Comparison of ENCODE assay signal across 8 mouse cellular contexts in the genomic region with DNA sequence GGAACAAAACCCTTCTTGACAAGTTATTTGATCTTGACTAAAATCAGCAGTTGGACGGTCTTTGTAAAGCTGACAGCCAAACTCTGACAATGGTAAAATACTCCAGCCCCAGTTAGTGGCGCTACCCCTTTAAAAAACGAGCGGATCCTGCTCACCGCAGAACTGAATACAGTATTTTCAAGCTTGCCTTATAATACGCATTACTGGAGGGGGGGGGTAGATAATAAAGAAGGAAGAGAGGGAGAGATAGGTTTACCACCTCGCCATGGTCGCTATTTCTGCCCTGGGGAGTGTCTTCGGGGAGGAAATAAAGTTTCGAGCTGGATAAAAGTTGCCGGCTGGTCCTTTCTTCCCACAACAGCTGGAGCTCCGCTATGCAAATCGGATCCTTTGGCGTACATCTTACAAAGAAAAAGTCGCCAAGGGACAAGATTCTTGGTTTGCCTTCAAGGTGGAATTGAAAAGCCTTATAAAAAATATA. TPM values are rescaled to one million over a fixed set of nuclear protein-coding genes. Genes with fewer than 3 reads are reported as not detected.
DNase-seq lines count a peak whose midpoint lies in the region; ATAC-seq and TF ChIP-seq lines count a peak whose summit lies in the region.

No protein-coding gene starts in this region.

- H3K27ac ChIP-seq in testis, adult 2 months (ENCODE audit: control insufficient read depth, insufficient read depth, low read depth, low read length) = peak overlapping the region; percentile 84
- peak overlapping the region; percentile 43 for H3K27ac ChIP-seq in intestine, postnatal 0 days (ENCODE audit: low read depth, low read length)
- no peak overlapping the region for H3K27ac ChIP-seq in liver, embryonic 14.5 days

- peaks cover 2% of the 10 kb centered on the region; the same call in 1 of the 2 replicates for H3K27me3 ChIP-seq in testis, adult 2 months (ENCODE audit: control insufficient read depth, insufficient read depth, low read length)
- H3K27me3 ChIP-seq in intestine, postnatal 0 days (replicated peaks; ENCODE audit: control insufficient read depth, insufficient read depth, low read length) = no peaks in the 10 kb centered on the region
- H3K27me3 ChIP-seq in liver, embryonic 14.5 days (ENCODE audit: control insufficient read depth, insufficient read depth, low read length) = peaks cover 22% of the 10 kb centered on the region

- no peak for TF ChIP-seq EP300 in liver, embryonic 14.5 days (IDR thresholded peaks at IDR 0.05; ENCODE audit: low read depth)

- WGBS in intestine, postnatal 0 days = under 1% methylated on average over 15 of the region's 15 CpGs
- WGBS in liver, embryonic 14.5 days (ENCODE audit: insufficient replicate concordance) = under 1% methylated on average over 15 of the region's 15 CpGs

- no peak for TF ChIP-seq POLR2A in testis, adult 2 months (IDR thresholded peaks at IDR 0.05; ENCODE audit: control insufficient read depth, low read depth, low read length)

- peak overlapping the region; percentile 48 for H3K9ac ChIP-seq in intestine, postnatal 0 days (ENCODE audit: low read depth, low read length)
- 0 out of 2 replicates have a peak overlapping the region, but pooled peaks have one; percentile 46 for H3K9ac ChIP-seq in liver, embryonic 14.5 days (replicated peaks)

- H3K36me3 ChIP-seq in testis, adult 2 months (ENCODE audit: control insufficient read depth, insufficient read depth, low read length) = no peaks in the 10 kb centered on the region
- H3K36me3 ChIP-seq in intestine, postnatal 0 days (ENCODE audit: control insufficient read depth, insufficient read depth) = peaks cover 7% of the 10 kb centered on the region; the same call in 1 of the 2 replicates
- no peaks in the 10 kb centered on the region for H3K36me3 ChIP-seq in liver, embryonic 14.5 days (replicated peaks; ENCODE audit: control insufficient read depth, insufficient read depth, low read depth)

- H3K4me2 ChIP-seq in intestine, postnatal 0 days (replicated peaks; ENCODE audit: low read depth) = peak overlapping the region; percentile 90
- peak overlapping the region; percentile 72 for H3K4me2 ChIP-seq in liver, embryonic 14.5 days (ENCODE audit: low read depth)

- no peak for DNase-seq in testis, postnatal 14 days (ENCODE audit: low spot score)
- peak; percentile 24 to 53 for DNase-seq in cerebellum, postnatal 36 days
- DNase-seq in heart, adult 18-20 months = peak; percentile 71 to 82
- DNase-seq in liver, embryonic 14.5 days (ENCODE audit: low read depth in 3 of 3, low spot score in 3 of 3) = no peak
- DNase-seq in naive thymus-derived CD4-positive, alpha-beta T cell, adult 2 months (ENCODE audit: low read depth) = peak; percentile 84
- DNase-seq in thymus, postnatal 0 days (ENCODE audit: low spot score) = peak; percentile 67

- peak overlapping the region; percentile 88 for H3K4me3 ChIP-seq in testis, adult 2 months (ENCODE audit: control insufficient read depth, low read depth, low read length)
- peak overlapping the region; percentile 69 for H3K4me3 ChIP-seq in intestine, postnatal 0 days (ENCODE audit: low read depth, low read length)
- peak overlapping the region; percentile 56 to 59 for H3K4me3 ChIP-seq in liver, embryonic 14.5 days (ENCODE audit: insufficient read depth in 1 of 2, low read depth in 2 of 2, low read length in 2 of 2)

- ATAC-seq in intestine, postnatal 0 days = no peak
- no peak for ATAC-seq in liver, embryonic 14.5 days (ENCODE audit: insufficient read depth)

- TF ChIP-seq CTCF in testis, adult 2 months (IDR thresholded peaks at IDR 0.05; ENCODE audit: control insufficient read depth, insufficient read depth, insufficient replicate concordance, low read depth, low read length) = no peak
- no peak for TF ChIP-seq CTCF in intestine, postnatal 0 days (IDR thresholded peaks at IDR 0.05; ENCODE audit: low read depth)
- no peak for TF ChIP-seq CTCF in liver, embryonic 14.5 days (IDR thresholded peaks at IDR 0.05; ENCODE audit: low read depth)

- H3K9me3 ChIP-seq in intestine, postnatal 0 days (ENCODE audit: control insufficient read depth) = no peaks in the 10 kb centered on the region
- H3K9me3 ChIP-seq in liver, embryonic 14.5 days (ENCODE audit: control insufficient read depth, low read length) = no peaks in the 10 kb centered on the region

- H3K4me1 ChIP-seq in testis, adult 2 months (ENCODE audit: control insufficient read depth, insufficient read depth, low read length) = peaks cover 13% of the 10 kb centered on the region
- H3K4me1 ChIP-seq in intestine, postnatal 0 days (replicated peaks; ENCODE audit: control insufficient read depth, insufficient read depth, low read length) = peaks cover 3% of the 10 kb centered on the region; the same call in 1 of the 2 replicates
- H3K4me1 ChIP-seq in liver, embryonic 14.5 days (replicated peaks; ENCODE audit: control insufficient read depth in 2 of 2, insufficient read depth in 2 of 2, low read length in 1 of 2) = no peaks in the 10 kb centered on the region; a peak in 1 of 4 replicates

RNA-seq across cellular contexts. Expression of gene Arid5b, which starts 0.8 kb away (rescaled TPM):
- 4.9 and 5.1 TPM in 2 replicates for polyA plus RNA-seq in testis, adult 2 months (2012; rRNA removed)
- total RNA-seq in heart, adult 18-20 months (2021) = 10 to 100 TPM; 19.1 to 22.8 TPM
- 15.1 and 17.8 TPM in 2 replicates for polyA plus RNA-seq in intestine, postnatal 0 days (2015; fragmentation: Nextera tagmentation; extraction: Ambion mirVana)
- 1.0 and 1.3 TPM in 2 replicates for polyA plus RNA-seq in liver, embryonic 14.5 days (2012; rRNA removed)
- 3.3 and 3.9 TPM in 2 replicates for polyA plus RNA-seq in liver, embryonic 14.5 days (2014; fragmentation: Nextera tagmentation; extraction: Ambion mirVana)
- 8.9 and 10.7 TPM in 2 replicates for polyA plus RNA-seq in thymus, postnatal 0 days (2015; fragmentation: Nextera tagmentation; extraction: Ambion mirVana)

Comparison
In these comparisons a context has a peak if more than half of its experiments do, and no peak if none do; other contexts are left out.
1. DNase-seq: peak in cerebellum, postnatal 36 days (2 of 2), heart, adult 18-20 months (2 of 2), naive thymus-derived CD4-positive, alpha-beta T cell, adult 2 months (single experiment) and thymus, postnatal 0 days (single experiment); none in testis, postnatal 14 days (single experiment) and liver, embryonic 14.5 days (0 of 3).
2. Peak in every context shown above with its lines, with median percentiles within 50 percentile points of each other: H3K4me3 ChIP-seq.